Mouse (Mus musculus) embryo, embryonic 9.5 days (tissue): ENCODE results near the gene Xpo5.

Experiments
- DNase-seq: peaks from one replicate; pipeline ENCODE4 v3.0.0-alpha.2; 2017; ENCODE audit errors: extremely low spot score

Gene Xpo5

DNA sequence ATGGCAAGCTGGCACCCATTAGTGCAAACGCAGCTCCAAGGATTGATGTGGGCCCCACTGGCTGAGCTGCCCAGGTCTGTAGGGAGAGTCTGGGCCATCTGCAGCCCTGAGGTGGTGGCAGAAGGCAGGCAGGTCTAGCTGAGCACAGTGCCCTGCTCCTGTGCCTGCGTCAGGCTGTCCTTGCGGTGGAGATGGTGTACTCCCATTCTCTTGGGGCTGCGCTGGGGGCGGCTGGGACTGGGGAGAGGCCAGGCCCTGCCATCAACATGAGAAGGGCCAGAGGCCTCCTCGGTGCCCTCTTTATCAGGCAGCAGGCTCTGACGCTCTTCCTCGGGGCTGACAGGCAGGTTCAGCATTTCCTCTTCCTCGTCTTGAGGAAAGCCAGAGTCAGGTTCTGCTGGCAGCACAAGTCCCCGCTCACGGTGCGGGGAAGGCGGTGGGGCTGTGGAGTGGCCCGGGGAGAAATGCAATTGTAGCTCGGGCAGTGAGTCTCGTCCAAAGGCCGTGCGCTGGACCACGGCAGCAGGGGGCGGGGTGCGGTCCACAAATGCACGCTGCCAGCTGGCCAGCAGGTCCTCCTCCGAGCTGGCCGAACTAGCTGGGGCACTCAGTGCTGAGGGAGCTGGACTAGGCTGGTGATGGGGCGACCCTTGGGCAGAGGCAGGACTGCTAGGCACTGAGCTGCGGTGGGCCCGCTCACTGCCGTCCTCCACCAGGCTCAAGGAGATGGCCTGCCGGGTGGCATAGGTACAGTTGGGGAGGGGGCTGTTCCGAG, 55.9 kb downstream of the Xpo5 start:
- no peak for DNase-seq

DNA sequence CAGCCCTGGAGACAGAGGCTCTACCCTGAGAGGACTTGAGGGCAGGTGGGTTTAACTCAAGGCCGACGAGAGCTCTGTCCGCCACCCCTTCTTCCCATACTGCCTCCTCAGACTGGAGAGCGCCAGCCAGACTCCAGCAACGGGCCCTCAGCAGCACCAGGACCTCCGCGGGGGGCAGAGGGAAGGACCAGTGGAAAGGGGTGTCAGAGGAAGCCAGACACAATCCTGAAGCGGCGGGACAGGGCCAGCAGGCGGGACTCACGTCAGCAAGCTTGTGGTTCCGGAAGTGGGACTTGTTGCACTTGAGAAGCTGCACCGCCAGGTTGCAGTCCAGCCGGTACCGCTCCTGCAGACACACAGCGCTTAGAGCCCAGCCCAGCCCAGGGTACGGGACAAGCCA, 57.1 kb downstream of the Xpo5 start:
- DNase-seq, result no peak

DNA sequence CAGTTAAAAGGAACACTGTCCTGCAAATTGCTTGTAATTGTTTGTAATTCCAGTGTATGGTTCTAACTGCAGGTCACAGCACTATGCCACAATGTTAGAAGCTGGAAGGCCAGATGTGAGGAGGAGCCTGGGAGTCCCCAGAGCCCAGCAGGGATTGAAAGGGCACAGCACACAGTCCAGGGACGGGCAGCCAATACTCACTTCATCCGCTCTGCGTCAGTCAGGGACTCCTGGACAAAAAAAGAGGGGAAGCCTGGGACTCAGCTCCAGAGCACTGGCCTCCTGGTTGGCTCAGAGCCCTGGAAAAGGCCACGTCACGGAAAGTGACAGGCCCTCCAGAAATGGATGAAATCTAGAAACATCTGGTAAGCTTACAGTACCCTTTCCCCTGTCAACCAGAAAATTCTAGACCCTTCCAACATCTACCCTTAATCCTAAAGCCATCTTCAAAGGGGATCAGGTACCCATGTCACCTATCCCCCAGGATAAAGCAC, 59.7 kb downstream of the Xpo5 start:
- no peak for DNase-seq

DNA sequence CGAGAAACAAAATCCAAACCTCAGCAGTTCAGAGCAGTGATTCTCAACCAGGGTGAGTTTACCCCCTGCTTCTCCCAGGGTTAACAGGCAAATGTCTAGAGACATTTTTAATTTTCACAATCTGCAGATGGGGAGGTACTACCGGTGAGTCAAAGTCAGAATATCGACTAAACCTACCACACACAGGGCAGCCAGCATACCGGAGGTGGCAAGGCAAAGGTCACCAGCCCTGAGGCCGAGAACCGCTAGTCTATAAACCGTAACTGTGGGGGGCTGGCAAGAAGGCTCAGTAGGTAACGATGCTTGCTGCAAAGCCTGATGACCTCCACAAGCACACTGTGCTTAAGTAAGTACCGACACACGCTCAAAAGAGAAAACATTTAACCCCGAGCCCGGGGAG, 62.9 kb downstream of the Xpo5 start:
- DNase-seq, result no peak

DNA sequence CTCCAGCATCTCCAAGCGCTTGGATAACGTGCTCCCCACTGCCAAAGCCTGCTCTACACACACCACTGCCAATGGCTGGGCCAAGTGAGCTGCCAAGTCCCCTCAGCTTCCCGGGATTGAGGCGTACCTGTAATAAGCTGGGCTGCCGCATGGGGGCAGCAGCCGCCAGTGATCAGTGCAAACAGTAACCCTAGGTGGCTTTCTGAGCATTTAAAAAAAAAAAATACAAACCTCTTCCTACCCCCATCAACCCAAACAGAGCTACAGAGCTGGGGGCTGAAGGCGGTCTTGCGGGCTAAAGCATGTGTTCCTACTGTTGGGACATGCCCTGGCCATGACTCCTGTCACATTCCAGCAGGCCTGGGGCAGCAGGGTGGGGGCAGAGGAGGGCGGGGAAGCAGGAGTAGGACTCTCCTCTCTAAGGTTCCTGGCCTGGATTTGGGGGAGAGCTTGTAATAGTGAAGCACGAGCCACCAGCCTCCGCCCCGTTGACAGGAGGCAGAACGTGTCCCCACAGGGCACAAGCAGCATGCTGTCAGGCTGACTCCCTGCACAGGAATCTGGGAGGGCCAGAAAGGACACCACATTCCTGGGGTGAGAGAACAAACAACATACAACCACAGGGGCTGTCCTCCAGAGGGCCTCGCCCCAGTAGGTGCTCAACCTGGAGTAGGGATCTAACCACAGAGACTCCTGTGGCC, 63.5 kb downstream of the Xpo5 start:
- DNase-seq, result peak; percentile 81

DNA sequence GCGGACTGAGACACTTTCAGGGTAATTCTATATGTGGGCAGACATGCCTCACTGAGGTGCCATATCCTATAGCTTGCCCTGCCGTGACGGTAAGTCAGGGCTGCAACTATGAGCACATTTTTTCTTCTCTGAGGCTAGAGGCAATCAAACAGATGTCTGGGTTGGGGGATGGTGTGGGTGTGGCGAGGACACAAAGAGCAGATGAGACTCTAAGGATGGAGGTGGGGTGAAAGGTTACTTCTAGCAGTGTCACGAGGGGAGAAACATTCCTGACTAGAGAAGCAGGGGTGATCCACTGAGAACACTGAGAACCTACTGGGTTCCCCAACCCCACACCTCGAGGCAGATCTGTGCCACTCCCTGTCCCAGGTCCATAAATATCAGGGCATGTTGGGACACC, 64.4 kb downstream of the Xpo5 start:
- no peak for DNase-seq

DNA sequence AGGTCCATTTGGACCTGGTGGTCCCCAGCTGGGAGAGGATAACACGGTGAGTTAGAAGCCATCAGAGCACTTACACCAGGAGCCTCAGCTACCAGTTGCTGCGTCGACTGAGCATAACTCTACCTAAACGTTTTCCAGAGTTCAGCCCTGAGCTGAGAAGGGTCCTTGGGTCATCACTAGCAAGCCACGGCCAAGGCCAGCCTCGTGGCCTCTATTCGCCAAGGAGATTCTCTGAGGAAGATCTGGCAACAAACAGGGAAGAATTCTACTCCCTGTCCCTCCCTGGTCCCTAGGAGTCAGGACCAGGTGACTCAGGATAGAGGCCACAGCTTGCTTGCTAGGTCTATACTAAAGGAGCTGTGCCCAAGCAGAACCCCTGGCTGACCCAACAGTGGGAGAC, 64.9 kb downstream of the Xpo5 start:
- DNase-seq, result no peak

DNA sequence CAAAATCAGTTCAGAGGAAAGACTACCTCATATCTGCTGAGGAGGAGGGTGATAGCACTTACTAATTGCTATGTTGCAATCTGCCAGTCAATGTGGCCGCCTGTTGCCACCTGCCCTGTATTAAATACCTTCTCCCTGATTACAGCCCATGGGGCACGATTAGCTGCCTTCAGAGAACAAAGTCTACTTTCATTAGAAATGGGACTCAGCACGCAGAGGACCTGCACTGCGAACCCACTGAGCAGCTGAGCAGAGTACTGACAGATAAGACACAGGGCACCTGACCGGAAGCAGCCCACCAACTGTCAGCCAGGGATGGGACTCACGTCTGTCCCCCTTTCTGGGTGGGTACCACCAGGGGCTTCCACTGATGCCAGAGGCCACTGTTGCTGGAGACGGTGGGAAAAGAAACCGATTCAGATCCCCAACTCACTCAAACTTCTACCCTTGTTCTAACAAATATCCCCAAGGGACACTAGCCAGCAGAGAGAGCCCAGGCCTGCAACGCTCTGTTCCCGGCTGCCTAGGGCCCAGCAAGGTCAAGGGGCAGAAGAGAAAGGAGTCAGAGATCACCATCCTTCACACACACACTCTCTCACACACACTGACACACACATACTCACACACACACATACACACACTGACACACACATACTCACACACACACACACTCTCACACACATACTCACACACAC, 65.6 kb downstream of the Xpo5 start:
- DNase-seq, result no peak

DNA sequence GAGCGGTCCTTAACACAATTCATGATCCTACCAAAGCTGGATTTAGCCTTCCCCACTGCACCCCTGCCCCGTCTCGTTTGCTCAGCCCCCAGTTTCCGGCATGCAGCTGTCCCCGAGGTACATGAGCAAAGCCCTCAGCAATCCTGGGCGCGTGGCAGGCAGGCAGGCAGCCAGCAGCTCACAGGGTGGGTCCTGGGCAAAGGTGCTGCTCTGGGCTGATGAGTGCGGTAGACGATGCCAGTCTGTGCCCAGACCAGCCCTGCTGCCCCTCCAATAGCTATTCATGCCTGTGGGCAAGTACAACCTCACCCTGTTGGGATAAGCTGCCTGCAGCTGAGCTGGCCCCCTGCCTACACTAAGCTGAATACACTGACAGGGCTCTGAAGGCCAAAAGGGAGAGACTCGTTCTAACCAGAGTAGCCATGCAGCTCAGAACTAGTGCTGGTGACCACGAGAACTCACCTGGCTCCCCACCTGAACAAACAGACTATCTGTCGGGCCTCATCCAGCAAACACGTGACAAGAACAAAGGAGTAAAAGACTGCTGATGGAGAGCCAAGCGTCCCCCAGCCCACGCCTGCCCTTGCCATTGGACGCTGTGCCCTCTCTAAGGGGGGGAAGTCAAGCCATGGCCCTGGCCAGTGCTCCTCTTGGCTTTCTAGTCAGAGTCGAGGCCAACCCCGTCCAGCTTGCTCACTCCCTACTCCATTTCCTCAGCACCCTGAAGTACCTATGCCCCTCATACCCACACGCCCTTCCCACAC, 67.4 kb downstream of the Xpo5 start:
- no peak for DNase-seq

DNA sequence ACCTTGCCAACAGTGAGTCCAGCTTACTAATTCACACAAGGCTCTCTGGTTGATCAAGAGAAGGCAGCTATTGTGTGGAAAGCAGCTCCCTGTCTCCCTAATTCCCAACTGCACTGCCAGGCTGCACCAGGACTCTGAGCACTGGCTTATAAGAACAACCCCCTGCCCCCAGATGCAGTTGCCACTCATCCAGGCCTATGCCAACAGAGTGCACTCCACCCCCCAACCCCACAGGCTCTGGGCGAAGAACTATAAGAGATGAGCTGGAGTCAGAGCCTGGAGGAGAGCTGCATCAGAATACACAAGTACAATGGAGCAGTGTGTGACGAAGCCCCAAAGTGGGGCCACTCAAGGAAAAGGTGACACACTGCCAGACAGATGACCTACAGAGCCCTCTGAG, 69.5 kb downstream of the Xpo5 start:
- no peak for DNase-seq

DNA sequence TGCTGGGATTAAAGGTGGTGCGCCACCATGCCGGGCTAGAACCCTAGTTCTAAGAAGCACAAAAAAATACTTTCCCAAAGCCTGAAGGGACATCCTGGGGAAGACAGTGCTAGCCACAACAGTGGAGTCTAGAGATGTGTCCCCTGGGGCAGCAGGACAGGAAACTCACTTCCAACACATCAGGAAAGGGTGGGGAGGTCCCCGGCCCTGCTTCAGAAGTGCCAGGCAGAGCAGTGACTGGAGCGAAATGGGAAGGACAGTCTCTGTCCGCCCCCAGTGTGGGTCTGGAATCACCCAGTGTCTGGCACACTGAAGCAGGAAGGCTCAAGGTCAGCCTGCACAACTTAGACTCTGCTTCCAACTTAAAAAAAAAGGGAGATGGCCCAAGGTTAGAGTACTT, 70.1 kb downstream of the Xpo5 start:
- DNase-seq, result no peak

DNA sequence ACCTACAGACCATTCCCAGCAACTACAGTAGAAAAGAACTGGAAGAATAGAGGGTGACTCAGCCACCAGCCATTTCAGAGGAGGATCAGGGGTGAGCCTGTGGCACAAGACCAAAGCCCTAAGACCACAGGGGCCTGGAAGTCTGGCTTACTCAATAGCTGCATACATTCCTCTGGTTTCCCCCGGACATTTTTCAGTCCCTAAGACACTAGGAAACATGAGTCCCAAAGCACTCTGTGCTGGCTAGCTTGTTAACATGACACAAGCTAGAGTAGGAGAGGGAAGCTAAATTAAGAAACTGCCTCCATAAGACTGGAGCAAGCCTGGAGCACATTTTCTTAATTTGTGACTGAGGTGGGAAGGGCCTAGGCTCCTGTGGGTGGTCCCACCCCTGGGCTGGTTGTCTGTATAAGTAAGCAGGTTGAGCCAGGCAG, 71.2 kb downstream of the Xpo5 start:
- no peak for DNase-seq

DNA sequence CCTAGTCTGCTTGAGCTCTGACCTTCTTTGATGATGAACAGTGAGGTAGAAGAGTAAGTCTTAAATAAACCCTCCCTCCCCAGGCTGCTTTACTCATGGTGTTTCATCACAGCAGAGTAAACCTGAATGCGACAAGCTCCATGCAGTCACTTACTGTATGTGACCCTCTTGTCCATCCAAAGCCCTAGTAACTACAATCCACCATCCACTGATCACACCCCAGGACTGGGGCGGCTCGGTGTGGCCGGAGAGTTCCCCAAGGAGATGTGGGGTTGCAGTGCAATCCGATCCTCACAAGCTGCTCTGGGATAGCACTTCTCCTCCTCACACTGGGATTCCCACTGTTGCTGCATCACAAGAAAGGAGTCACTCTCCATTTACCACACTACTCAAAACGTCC, 71.9 kb downstream of the Xpo5 start:
- no peak for DNase-seq

DNA sequence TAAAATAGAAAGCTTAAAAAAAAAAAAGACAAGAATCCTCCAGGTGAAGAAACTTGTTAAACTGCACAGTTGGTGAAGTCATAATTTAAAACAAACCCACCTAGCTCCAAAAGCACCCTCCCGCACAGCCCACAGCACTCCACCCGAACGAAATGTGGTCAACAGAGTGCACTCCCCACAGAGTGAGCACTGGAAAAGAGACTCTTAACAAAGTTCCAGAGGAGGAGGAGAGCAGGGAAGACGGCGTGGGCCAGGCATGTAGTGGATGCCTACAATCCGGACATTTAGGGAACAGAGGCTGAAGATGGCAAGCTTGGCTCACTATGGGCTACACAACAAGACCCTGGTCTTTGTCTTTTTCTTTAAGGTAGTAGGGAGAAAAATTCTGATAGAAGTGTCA, 72.5 kb downstream of the Xpo5 start:
- no peak for DNase-seq

DNA sequence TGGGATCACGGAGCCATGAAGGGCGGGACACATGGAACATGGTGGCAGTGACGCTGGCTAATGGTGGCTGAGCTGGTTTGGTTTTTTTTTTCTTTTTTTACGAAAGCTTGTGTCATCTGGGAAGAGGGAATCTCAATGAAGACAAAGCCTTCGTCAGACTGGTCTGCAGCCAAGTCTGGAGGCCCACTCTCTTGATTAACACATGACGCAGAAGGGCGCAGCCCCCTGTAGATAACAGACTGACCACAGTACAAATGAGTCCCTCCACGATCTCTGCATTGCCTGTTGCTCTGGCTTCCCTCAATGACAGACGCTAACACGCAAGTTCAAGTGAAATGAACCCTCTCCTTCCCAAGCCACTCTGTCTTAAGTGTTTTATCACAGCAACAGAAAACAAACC, 72.9 kb downstream of the Xpo5 start:
- no peak for DNase-seq

DNA sequence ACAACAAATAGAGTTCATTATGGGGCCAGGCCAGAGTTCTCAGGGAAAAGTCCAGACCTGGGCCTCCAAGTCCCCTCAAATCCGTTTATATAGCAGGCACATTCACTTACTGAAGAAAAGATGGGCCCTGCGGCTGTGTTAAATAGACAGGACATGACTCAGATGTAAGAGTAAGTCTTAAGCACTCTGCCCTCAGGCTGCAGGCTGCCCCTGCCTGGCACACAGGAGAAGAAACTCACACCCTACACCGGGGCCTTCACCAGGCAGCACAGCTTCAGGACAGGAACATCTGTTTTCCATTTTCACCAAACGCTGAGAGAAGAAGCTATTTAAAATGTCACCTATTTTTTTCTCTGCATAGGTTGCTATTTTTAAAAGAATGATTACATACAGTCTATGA, 75.0 kb downstream of the Xpo5 start:
- DNase-seq, result no peak

DNA sequence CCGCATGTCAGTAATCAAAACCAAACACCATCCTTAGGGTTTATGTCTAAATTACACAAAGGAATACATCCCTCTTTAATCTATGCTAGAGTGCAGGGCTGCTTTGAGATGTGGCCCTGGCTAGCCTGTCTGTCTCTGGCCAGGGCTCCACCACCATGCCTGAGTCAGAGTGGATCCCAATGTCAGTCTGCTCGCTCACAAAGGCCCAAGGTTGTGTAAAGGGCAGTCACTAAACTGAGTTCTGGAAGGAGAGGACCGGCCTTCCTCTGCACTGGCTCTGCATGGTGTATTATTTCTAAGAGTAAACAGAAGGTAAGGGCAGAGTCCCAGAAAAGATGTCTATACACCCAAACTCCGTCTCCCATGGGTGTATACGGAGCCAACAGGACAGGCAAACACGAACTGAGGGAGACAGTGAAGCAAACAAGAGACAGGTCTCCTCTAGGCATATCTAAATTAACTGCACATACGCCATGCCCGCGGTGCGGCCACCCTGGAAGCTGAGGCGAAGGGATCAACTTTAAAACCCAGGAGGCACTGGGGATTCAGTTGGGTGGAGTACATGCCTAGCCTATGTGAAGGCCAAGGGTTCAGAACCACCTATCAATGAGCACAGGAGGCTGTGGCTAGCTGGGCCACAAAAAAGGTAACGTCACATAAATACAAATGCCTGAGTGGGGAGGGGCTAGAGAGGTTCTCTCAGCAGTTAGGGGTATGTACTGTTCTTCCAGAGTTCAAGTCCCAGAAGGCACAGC, 75.6 kb downstream of the Xpo5 start:
- DNase-seq, result no peak

DNA sequence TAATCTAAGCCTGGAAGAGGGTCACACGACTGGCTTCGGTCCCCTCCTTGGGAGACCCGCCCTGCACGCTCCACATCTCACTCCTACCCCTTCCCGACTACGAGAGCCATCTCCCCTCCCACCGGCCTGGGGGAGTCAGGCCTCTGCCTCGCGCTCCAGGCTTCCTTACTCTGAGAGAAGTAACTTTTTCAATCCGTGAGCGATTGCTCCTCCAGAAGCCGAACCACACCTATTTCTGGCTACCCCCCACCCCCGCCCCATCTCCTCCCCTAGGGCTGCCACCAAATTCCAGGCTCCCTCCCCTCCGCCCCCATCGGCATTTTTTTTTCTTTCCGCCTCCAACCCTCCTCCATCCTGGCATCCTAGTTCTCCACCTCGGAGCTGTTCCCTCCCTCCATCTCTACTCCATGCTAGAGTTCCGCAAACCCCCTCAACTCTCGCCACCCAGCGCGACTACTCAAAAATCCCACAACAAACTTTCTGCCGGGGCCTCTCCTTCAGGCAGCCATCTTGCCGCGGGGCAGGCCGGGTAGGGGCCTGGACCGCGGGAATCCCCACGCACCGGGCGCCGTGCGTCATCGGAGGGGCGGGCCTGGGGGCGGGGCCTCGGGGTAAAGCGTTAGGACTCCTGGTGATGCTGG, 80.0 kb downstream of the Xpo5 start, which contains the start of gene Tjap1:
TSS of gene Tjap1 (minus strand) at position 544 of the 641 bp plus-strand sequence.
- DNase-seq, result peak; percentile 98

DNA sequence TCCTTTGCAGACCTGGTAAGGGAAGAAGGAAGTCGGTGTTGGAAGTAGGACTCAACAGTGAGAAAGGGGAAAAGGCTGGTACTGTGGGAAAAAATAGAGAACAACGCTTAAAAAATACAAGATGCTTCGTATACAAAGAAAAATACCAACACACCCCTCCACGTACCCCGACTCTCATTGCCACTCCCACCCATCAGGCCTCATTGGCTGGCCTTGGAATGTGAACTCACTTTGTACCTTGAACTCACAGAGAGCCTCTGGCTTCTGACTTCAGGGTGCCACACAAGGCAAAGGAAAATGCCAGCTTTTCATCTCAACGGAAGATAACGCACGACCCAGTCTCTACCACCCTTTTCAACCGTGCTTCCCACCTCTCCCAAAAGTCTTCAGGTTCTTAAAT, 80.6 kb downstream of the Xpo5 start:
- no peak for DNase-seq

DNA sequence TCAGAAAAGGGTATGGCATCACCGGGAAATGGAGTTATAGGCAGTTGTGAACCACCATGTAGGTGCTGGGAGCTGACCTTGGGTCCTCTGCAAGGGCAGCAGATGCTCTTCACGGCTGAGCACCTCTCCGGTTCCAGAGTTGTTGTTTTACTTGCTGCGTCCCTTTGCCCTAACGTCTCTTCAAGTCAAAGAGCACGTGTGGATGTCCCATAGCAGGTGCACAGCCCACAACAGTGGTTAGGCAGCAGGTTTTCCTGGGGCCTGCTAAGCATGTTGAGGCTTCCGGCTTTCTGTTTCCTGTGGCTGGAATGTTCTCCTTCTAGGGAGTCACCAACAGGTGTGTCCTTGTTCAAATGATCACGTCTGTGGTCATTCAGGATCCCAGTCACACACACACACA, 81.3 kb downstream of the Xpo5 start:
- DNase-seq, result no peak

DNA sequence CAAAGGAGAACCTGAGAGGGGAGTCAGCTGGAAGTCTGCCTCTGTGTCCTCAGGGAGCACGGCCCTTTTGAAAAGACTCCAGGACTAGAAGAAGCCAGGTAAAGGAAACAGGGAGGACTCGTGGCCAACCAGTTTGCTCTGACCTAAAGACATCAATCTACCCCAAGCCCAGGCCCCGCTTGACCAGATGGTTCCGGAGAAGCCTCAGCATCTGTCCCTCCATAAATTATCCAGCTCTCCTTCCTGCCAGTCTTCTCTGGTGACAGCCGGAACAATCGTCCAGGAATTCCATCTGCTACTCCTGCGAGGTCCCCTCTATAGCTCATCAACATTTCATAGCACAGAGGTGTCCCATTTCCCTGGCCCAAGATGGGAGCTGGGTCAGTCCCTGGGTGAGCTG, 82.1 kb downstream of the Xpo5 start:
- DNase-seq, result no peak
